Mouse (Mus musculus): ENCODE data around the gene Usp36.

Gene Usp36

GRCm38 (mm10) chr11:118225862-118226261 is 64.2 kb downstream of the Usp36 start:
- in situ Hi-C loops (cut with MboI, MseI) = loop anchor here (10.0 to 25.0 kb wide), 2 partner anchors 891 to 1814 kb away; partner anchors contain the start of gene Rnf157

DNA sequence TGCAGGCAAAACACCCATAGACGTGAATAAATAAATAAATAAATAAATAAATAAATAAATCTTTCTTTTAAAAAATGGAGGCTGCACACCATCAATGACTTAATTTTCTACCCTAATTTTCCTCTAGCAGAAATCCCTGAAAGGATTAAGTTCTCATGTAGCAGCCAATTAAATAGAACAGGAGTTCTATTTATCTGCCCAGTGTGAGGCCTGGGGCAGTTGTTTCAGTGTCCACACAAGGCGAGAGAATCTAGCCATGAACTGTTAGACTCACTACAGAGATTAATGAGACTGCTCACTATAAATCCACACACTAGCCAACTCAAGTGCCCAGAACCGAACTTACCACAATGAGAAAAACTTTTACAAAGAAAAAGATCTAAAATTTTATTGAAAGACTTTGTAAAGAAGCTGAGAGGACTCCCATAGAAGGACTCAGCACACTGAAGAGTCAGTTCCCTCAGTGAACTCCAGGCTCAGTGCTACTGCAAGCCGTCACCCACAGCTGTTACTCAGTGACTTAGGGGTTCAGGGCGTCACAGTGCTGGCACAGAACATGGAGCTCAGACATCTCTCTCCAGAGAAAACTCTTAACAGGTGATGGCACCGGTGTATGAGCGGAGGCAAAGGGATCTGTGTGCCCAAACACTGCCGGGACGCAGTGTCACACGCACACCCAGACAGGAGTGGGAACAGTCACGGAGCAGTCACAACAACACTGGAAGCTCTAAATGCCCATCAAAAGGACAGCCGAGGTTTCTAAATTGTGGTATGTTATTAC is 64.8 kb downstream of the Usp36 start:
- in situ Hi-C loops (cut with MboI, MseI) = loop anchor here (10.0 to 25.0 kb wide), 2 partner anchors 890 to 1813 kb away; partner anchors contain the start of gene Rnf157

DNA sequence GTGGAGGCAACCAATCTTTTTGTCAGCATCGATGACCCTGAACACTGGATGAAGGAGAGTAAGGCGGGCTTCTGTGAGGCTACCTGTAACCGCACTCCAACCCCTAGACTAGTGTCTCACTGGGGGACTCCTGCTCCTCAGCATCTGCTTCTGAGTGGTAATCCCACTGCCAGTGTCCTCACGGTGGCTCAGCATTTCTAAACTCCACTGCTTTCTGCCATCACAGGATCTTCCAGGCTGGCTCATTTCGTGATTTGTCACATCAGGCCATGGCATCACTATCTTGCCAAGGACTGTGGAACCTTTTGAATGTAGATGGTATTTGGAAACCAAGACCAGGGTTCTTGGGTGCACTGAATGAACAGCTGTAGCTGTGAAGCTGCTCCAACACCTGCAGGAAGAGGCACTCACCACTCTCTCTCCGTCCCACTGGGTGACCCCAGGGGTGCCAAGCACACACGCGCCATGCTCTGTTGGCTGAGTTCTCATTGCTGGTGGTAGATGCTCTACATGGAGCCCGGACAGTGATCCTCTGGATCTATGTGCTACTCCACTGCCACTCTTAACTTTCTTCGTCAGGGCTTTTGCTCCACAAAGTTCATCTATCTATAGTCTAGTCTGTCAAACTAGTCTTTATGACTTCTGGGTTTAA is 66.5 kb downstream of the Usp36 start:
- in situ Hi-C loops (cut with MboI, MseI) = loop anchor here (10.0 kb wide), 1 partner anchor 889 kb away; no protein-coding TSS in a partner anchor

GRCm38 (mm10) chr11:118222917-118223316 is 67.1 kb downstream of the Usp36 start:
- in situ Hi-C loops (cut with MboI, MseI) = loop anchor here (10.0 kb wide), 1 partner anchor 888 kb away; no protein-coding TSS in a partner anchor

- in situ Hi-C loops (cut with MboI, MseI) = loop anchor here (10.0 kb wide), 1 partner anchor 888 kb away; no protein-coding TSS in a partner anchor
These were observed 67.6 kb downstream of the Usp36 start for GRCm38 (mm10) chr11:118222351-118222885.

GRCm38 (mm10) chr11:118220561-118221262 is 69.3 kb downstream of the Usp36 start:
- in situ Hi-C loops (cut with MboI, MseI) = loop anchor here (10.0 kb wide), 1 partner anchor 886 kb away; no protein-coding TSS in a partner anchor

- in situ Hi-C loops (cut with MboI, MseI) = no loop called here
These were observed 71.0 kb downstream of the Usp36 start for GRCm38 (mm10) chr11:118219066-118219465.

- in situ Hi-C loops (cut with MboI, MseI) = no loop called here
These were observed 73.6 kb downstream of the Usp36 start for GRCm38 (mm10) chr11:118216468-118216867.

DNA sequence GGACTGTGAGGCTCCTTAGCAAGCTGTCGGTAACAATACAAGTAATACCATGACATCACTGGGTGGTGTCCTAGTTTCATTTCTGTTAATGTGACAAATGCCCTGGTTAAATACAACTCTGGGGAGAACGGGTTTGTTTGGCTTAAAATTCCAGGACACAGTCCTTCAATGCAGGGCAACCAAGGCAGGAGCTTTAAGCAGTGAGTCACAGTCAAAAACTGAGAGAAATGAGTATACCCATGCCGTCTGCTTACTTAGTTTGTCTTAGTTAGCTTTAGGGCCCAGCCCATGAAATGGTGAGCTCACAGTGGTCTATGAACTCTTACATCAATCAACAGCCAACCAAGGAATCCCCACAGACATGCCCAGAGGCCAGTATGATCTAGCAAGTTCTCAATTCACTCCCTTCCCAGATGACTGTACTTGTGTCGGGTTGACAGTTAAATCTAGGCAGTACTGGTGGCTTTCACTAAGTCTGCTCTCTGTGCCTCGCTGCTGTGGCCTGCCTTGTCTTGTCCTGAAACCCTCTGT is 74.1 kb downstream of the Usp36 start:
- in situ Hi-C loops (cut with MboI, MseI) = no loop called here

DNA sequence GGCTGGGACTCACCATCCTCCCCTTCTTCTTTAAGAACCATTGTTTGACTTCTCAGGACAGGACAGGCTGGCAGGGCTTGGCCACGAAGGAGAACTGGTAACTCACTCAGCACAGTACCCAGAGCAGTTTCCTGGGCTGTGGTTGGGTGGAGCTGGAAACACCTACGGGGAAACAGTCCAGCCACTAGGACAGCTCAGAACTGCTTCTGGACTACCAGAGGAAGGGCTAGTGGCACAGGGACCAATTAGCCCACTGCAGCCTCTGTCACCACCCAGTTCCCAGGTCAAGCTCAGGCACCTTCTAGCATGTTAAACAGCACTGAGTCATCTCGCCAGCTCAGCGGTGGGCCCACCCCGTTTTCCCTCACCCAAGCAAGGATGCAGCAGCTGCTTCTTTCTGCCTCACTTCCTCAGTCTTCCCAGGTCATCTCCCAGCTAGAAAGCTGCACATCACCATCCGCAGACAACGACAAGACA is 77.4 kb downstream of the Usp36 start:
- in situ Hi-C loops (cut with MboI, MseI) = loop anchor here (5.0 kb wide), 1 partner anchor 65 kb away; no protein-coding TSS in a partner anchor

- in situ Hi-C loops (cut with MboI, MseI) = loop anchor here (5.0 kb wide), 1 partner anchor 65 kb away; no protein-coding TSS in a partner anchor
These were observed 78.1 kb downstream of the Usp36 start for GRCm38 (mm10) chr11:118211749-118212635.

DNA sequence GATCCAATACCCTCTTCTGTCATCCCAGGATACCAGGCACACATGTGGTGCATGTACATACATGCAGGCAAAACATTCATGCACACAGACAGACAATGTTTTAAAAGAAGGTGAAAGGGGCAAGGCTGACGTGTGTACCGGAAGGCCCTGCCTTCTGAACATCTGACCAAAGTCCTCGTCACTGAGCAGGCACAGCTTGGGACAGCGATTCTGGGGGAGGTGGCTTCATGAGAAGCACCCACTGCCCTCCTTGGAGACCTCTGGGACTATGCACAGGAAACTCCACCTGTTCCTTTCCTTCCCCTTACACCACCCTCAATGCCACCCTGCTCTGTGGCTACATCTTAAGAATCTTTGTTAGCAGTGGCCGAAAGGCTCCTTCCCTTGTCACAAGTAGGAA is 79.1 kb downstream of the Usp36 start:
- in situ Hi-C loops (cut with MboI, MseI) = loop anchor here (5.0 kb wide), 1 partner anchor 64 kb away; no protein-coding TSS in a partner anchor

DNA sequence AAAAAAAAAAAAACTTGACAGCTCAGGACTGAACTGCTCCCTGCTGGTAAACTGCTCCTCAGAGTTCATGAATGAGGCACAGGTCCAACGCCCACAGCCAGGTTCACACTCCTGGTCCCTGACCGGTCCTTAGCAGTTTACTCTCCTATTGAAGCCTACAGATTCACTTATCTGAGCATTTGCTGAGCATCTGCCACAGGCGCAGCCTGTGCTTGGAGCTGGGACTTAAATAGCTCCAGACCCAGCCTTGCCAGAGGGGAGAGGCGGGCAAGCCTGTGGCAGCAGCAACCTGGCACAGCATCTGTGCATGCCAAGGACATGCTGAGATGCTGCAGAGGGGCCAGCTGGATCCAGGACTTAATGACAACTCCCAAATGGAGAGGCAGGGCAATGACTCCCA is 79.9 kb downstream of the Usp36 start:
- in situ Hi-C loops (cut with MboI, MseI) = loop anchor here (5.0 kb wide), 1 partner anchor 63 kb away; no protein-coding TSS in a partner anchor
